Mouse (Mus musculus): ENCODE measurements around the gene Nme3. TPM values are rescaled to one million over a fixed set of nuclear protein-coding genes. Genes with fewer than 3 reads are reported as not detected.

The Nme3 gene
- total RNA-seq, 2 experiments from 2014 or later, result 7.7 to 9.8 TPM

DNA sequence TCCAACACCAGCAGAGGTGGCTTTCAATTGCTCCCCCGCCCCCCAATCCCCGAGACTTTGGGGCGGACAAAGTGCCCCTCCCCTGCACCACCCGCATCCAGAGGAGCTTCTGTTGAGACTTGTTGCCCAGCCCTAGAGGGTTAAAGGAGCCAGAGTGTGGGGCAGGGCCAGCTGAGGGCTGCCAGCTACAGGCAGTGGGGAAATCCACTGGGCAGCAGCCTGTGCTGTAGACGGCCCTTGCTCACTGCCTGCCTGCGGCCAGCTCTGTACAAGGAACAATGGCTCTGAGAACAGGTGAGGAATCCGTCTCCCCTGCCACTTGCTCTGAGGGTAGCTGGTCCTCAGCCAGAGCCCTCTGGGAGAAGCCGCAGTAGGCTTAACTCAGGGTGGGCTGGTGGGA is 17.8 kb upstream of the Nme3 start:
- no peak for DNase-seq

DNA sequence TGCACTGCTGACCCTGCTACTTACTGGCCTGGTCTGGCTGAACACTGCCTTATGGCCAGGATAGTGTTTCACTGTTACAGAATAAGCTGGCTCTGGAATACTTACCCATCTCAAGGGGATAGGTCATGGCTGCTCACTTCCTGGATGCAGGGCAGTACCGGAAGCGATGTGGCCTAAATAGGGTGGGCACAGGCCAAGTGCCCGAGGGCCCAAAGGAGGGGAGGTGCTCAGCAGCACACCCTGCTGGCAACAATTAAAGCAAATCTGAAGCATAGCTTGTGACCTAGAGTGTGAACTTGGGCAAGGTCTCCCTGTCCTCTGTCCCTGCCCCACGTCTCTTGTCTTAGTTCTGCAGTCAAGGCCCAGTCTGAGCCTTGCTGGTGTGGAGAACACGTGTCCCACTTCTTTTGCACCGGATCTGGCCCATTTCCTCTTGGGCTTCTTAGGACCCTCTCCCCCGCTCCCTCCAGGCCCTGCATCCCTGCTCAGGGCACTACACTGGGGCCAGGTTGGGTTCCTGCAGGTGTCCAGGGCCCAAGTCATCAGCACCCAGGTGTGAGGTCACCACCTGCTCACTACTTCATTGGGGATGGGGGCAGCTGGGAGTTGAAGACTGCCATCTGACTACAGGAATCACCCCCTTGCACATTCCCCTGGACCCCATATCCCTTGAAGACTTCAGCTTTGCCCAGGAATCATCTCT is 14.4 kb upstream of the Nme3 start:
- DNase-seq, result no peak

DNA sequence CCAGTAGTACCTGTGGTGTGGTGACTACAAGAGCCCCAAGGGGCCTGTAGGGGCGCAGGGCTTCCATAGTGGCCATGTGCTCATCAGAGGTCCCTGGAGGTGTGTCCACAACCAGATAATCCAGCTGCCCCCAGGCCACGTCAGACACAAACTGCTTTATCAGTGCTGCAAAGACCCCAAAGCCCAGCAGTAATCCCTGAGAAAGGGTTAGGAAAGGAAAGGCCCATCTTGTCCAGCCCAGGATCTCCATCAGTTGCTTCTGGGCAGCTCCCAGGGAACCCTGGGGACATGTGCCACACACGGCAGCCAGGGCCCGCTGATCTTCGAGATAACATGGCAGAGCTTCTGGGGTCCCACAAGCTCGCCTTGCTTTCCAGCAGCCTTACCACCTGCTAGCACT is 11.9 kb upstream of the Nme3 start:
- no peak for DNase-seq

DNA sequence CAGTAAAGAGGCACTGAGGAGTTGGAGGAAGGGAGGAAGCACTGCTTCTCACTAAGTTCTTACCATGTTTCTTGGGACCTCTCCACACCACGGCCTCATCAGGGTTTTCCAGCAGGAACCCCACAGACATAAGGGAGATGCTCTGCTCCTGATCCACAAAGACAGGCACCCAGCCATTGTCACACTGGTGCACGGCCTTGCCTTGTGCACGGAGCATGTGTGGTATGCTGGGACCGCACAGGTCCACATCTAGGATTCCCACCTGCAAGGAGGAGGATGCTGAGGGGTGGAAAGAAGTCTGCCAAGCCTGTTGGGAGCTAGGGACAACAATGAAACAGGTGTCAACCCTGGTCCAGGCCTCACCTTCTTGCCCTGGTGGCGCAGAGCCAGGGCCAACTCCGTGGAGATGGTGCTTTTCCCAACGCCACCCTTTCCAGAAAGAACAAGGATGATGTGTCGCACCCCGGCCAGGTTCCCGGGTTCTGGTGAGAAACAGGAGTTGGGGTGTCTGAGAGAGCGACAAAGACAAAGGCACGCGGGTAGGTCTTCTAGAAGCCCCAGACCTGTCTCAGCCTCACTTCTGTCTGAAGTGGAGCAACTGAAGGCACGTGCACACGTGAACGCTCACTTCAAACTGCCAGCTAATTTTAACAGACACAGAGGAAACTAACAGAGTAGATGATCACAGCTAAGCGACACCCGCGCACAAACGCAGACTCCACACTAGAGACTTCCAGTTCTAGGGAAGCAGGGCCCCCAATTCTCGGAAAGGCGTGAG is 10.8 kb upstream of the Nme3 start:
- no peak for DNase-seq

DNA sequence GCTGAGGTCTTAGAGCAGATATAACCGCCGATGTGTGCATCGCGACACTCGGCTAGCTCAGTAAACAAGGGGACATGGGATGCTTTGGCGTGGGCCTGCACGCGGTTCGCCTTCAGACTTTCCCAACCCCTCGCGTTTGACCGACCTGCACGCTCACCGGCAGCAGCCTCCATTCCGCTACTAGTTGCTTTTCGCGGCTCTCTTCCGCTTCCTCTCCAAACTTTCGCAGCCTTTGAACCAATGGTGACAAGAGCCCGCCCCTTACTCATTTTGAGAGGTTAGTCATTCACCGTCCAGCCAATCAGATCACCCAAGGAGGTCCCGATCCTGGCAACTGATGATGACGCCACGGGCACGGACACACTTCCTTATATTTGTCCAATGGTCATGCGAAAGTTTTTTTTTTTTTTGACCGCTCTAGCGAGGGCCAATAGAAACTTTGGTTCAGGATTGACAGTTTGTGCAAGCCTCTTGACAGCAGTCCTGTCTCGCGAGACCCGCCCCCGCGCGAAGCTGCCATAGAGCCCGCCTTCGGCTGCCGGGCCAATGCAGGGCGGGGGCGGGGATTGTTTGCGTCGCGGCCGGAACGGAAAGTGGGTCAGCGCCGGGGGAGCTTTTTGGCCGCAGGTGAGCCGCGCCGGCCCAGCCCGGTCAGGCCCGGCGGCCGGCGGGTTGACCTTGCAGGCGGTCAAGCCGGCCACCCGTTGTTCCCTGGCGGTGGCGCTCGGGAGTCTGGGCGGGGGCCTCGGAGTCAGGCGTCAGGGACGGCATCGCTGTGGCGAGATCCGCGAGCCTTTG is 10.0 kb upstream of the Nme3 start, which contains the start of the genes Nubp2 and Spsb3:
Gene Nubp2 (minus strand): TSS at position 216 of the 798 bp plus-strand sequence.
Gene Spsb3 (plus strand): TSS at position 510 of the 798 bp plus-strand sequence.
- peak; percentile 98 for DNase-seq

DNA sequence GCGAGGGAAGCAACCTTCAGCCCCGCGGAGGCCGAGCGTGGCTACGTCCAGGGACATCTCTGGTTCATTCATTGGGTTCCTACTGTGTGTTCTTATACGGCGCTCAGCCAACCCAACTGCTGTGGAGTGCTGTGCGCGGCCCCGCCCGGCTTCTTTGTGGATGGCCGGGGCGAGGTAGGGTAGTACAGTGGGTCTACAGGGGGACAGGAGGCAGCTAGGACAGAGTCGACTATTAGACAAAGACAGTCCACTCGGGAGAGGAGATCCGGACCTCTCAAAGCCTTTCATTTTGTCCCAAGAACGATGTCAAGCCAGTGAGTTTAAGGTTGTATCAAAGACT is 9.4 kb upstream of the Nme3 start:
- DNase-seq, result no peak

DNA sequence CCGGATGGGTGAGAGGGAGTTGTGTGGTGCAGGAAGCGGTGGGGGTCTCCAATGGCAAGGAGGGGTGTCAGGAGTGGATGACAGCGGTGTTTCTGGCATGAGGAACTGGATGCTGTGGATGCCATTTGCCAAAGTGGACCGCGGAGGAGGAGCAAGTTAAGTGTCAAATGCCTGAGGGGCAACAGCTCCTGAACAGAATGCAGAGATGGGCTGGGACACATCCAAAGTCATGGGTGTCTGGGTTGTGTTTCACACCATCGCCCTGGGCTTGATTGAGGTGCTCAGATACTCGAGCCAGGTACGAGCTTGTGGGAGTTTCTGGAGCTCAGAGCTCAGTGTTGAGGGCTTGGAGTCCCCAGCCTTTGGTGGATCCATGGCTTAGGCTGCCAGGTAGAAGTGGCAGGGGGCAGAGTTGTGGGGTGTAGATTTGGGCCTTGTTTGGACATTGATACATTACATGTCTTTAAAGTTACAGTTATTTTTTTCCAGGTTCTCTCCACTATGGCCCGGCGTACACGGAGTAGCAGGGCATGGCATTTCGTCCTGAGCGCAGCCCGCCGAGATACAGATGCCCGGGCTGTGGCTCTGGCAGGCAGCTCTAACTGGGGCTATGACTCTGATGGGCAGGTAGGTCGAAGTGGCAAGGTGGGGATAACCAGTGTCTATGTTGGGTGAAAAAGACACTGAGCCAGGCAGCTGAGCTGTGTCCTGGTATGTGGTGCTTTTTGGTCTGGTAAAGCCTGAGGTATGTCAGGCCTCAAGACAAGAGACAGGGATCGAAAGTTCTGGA is 8.8 kb upstream of the Nme3 start:
- DNase-seq, result no peak

DNA sequence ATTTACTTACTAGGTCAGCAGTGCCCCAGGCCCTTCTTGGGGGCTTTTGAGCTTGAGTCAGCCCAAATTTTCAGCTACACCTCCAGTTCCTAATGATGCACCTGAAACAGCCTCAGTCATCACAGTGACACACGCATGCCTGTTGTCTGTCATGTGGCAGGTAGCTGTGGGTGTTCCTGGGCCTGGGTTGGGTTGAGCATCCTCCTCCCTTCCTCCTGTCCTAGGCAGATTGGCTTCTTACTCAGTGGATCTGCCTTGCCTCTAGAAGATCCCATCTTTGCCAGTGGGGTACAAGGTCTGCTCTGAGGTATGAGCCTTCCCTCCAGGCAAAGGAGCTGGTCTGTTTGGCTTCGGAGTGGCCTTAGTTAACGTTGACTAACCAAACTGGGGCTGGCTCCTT is 7.4 kb upstream of the Nme3 start:
- DNase-seq, result no peak

DNA sequence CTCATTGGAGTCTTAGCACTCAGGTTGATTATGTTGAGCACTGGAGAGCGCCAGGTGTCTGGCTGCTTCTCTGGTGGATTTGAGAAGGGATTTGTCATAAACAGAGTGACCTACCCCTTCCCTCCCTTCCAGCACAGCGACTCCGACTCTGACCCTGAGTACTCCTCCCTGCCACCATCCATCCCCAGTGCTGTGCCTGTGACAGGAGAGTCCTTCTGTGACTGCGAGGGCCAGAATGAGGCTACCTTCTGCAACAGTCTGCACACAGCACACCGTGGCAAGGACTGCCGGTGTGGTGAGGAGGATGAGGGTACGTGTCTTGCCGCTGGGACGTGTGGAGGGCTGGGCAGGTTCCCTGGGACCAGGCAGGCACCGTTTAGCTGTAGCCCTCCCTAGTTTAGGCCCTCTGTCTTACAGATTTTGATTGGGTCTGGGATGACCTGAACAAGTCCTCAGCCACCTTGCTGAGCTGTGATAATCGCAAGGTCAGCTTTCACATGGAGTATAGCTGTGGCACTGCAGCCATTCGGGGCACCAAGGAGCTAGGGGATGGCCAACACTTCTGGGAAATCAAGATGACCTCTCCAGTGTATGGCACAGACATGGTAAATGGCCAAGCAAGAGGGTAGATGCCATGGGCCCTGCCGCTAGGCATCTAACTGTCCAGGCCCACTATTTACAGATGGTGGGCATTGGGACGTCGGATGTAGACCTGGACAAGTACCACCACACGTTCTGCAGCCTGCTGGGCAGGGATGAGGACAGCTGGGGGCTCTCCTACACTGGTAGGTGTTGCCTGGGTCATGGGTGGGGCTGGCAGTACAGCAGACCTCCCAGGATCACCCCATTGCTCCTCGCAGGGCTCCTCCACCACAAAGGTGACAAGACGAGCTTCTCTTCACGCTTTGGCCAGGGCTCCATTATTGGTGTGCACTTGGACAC is 5.9 kb upstream of the Nme3 start:
- no peak for DNase-seq

DNA sequence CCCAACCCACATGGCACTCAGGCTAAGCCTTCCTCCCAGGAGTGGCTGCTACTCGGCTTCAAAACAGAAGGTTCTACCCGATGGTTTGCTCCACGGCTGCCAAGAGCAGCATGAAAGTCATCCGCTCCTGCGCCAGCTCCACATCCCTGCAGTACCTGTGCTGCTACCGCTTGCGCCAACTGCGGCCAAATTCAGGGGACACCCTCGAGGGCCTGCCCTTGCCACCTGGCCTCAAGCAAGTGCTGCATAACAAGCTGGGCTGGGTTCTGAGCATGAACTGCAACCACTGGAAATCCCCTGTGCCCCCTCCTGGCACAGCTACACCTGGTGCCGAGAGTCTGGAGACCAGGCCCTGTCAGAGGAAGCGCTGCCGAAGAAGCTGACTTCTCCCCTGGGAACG is 5.0 kb upstream of the Nme3 start:
- DNase-seq, result no peak

DNA sequence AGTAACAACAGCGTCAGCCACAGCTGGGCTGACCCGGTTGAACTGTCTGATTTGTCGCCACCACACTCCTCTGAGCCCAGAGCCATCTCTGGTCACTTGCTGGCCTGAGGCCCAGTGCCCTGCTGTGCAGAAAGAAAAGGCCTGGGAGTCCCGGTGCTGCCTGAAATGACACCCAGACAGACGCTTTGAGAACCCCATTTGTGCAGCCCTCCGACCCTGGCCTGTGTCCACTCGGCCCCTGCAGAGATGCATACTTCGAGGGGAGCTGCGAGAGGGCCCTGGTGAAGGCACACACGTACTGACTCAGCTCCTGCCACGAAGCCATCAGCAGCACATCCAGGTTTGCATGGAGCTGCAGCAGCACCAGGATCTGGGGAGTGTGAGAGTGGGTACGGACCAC is 3.5 kb upstream of the Nme3 start:
- no peak for DNase-seq

DNA sequence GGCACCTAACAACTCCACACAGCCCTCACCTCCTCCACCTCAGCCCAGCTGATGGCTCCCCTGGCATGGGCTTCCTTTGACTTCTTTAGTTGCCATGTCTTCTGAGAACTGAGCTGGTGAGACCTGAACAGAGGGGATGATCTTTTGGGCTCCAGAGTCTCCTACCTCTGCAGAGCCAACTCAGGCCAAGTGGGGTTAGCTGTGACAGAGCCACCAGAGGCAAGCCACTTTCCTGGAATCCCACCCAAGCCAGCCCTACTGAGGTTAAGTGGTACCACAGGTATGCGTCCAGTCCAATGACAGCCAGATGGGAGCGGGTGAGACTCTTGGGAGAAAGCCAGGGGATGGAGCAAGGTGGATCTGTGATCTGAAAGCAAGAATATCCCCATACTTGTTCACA is 3.0 kb upstream of the Nme3 start:
- DNase-seq, result no peak

DNA sequence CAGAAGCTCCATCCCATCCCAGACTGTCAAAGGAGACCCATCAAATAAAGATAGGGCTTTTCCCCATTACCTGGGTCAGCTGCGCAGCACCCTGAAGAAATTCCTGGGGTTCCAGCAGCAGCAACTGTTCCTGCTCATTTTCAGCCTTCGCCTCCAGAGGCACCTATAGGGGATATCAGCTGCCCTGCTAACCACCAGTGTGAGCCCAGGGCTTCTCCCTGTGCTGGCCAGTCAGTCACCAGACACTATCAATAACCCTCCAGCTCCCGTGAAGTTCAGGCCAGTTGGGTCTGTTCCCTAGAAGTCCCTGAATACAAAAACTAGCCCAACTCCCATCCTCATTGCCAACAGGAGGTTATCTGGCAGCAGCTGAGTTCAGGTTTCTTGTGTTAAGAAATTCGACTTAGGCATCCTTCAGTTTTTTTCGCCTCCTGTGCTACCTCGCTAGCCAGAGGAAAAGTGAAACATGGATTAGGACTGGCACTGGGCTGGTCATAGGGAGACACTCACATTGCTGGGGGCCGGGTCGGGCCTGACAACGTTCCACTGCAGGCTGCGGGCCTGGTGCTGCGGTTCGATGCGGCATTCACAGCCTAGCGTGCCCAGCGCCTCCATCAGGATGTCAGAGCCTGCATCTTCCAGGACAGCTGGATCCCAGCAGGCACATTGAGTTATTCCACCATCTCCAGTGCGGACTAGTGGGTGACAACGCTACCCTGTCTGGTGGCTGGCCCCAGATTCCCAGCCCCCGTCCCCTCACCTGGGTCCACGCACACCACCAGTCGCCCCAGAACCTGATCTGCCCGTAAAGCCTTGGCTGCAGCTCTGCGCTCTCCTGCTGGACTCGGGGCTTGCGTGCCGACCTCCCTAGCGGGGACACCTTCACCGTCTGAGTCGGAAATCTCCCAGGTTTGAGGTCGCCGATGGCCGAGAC is 2.0 kb upstream of the Nme3 start:
- no peak for DNase-seq

DNA sequence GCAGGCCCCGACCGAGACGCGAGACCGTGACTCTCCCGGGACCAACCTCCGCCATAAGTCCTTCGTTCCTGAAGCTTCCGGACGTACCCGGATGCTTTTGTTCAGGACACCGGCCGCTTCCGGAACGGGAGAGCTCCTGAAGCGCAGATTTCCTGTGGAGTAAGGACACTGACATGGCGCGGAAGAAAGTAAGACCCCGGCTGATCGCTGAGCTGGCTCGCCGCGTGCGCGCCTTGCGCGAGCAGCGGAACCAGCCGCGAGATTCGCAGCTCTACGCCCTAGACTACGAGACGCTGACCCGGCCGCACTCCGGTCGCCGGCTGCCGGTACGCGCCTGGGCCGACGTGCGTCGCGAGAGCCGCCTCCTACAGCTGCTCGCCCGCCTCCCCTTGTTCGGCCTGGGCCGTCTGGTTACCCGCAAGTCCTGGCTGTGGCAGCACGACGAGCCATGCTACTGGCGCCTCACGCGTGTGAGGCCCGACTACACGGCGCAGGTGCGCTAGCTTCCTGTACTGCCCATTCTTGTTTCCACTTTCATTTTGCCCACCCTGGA is 1.2 kb upstream of the Nme3 start, which contains the start of the genes Eme2 and Mrps34:
Gene Eme2 (minus strand): TSS at position 93 of the 553 bp plus-strand sequence.
Gene Mrps34 (plus strand): TSS at position 122 of the 553 bp plus-strand sequence.
- DNase-seq, result peak; percentile 78

DNA sequence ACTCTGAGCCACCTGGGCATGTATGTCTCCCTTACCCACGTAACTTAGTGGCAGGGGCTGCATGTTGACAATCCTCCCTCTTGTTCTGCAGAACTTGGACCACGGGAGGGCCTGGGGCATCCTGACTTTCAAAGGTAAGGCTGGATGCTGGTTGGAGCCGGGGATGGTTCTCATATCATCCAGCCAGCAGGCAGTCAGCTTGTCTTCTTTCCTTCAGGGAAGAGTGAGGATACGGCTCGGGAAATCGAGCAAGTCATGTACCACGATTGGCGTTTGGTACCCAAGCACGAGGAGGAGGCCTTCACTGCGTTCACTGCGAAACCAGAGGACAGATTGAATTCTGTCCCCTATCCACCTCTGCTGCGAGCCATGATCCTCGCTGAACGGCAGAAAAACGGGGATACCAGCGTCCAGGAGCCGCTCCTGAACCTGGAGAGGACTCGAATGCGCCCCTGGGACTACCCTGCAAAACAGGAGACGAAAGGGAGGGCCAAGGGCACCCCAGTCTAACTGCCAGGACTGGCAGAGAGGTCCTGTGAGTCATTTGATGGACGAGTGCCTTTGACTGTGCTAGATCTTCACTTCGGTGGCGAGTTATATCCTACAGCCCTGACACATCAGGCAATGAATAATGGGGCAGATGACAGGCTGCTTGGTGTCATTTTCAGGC is 594 bp upstream of the Nme3 start:
- no peak for DNase-seq

DNA sequence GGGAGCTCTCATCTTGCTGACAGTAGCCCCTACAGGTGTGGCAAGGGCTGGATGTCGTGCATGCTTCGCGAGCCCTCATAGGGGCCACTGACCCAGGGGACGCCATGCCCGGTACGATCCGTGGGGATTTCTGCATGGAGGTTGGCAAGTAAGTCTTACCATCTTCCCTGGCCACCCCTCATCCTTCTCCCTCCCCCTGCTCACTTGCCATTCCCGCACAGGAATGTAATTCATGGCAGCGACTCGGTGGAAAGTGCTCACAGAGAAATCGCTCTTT is 631 bp downstream of the Nme3 start:
- DNase-seq, result no peak

DNA sequence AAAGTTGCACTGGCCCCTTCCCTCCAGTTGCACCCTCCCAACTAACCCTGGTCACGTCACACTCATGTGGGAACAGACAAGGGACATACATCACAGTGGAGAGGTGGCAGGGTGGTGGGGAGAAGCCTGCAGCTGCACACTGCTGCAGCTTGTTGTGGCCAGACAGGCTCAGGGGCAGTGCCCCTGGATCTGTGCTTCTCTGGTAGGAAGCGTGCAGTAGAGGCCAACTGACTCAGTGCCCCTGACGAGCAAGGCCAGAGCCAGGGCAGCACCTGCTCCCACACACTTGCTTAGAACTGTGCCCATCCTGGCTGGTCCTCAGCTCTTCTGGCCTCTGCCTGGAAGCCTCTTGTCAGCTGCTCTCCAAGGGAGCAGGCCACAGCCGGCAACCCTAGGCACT is 1.3 kb downstream of the Nme3 start:
- no peak for DNase-seq

DNA sequence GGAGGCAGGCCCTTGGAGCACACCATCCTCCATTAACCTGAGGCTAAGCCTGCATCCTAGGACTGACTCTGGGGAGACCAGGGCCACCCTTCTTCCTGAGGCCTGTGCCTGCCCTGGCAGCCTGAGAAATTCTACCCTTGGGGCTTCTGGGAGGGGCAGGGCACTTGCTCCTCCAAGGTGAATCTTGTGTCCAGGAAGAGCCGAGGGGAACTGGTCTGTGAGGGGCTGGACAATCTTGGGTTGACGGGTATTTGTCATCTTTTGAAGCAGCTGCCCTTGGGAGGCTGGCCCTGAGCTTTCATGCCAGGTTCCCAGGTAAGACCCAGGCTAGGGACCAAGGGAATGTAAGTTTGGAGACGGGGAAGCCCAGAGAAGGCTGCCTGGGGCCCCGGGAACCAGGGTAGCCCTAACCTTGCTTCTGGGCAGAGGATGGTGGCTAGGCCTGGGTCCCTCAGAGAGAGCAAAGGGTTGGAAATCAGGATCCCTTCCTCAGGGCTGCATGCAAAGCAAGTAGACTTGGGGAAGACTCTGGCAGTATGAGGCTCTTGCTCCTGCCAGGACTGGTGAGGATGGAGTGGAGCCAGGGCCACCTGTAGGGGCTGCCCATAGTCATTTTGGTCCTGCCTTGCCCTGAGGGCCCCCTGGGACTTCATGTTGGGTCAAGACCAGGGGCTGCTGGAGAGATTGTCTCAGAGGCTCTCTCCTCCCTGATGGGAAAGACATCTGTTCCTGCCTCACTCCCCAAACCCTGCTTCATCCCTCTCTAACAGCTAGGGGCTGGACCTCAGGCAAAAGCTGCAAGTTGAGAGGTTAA is 1.9 kb downstream of the Nme3 start:
- DNase-seq, result no peak

All from gastrocnemius, postnatal 25 days (tissue).